In genomic region chr5:24054382-24054781, GRCm38 (mm10) we compare ENCODE assay signal across 21 mouse cellular contexts. TPM values are rescaled to one million over a fixed set of nuclear protein-coding genes. Genes with fewer than 3 reads are reported as not detected.
DNase-seq lines count a peak whose midpoint lies in the region; ATAC-seq and TF ChIP-seq lines count a peak whose summit lies in the region.
"Had no signal": no experiment of that assay in that cellular context is flagged by ENCODE, and none has a peak within 500 bp of the region (broad histone marks: within the 10 kb centered on the region; RNA-seq: fewer than 3 reads in every experiment).

No protein-coding gene starts in this region.

- TF ChIP-seq POLR2A in CH12.LX (IDR thresholded peaks at IDR 0.05; ENCODE audit: low read depth, low read length): no peak

- dilution Hi-C loops in CH12.LX (cut with MboI; ENCODE audit: extremely low pct_ligation_motif_present, extremely low pct_unique_long_range_greater_than_20kb, low sequenced_read_pairs): no loop called here

- peak; percentile 65 for TF ChIP-seq CTCF in layer of hippocampus, adult 2 months (conservative IDR thresholded peaks at IDR 0.05)
- TF ChIP-seq CTCF in CH12.LX (conservative IDR thresholded peaks at IDR 0.05 in 1 of 2, IDR thresholded peaks at IDR 0.05 in 1 of 2; ENCODE audit: low read depth in 2 of 2, low read length in 2 of 2): peak in 1 of 2 experiments; percentile 42; a peak in 2 of 4 replicates

- TF ChIP-seq EP300 in CH12.LX (IDR thresholded peaks at IDR 0.05; ENCODE audit: low read length): no peak

- 80% methylated on average over 3 of the region's 3 CpGs for WGBS in heart, embryonic 13.5 days

- no peak overlapping the region for H3K4me3 ChIP-seq in heart, embryonic 13.5 days
- no peak overlapping the region for H3K4me3 ChIP-seq in layer of hippocampus, adult 2 months
- H3K4me3 ChIP-seq in CH12.LX (replicated peaks in 1 of 3; ENCODE audit: low read depth in 2 of 3, low read length in 2 of 3, poor library complexity in 1 of 3): no peak overlapping the region
- H3K4me3 ChIP-seq: embryonic facial prominence, embryonic 10.5 days; forebrain, embryonic 15.5 days; heart, embryonic 10.5 days; kidney, embryonic 15.5 days; limb, embryonic 12.5 days; liver, embryonic 13.5 days; lung, embryonic 15.5 days had no signal

- no peaks in the 10 kb centered on the region for H3K27me3 ChIP-seq in heart, embryonic 13.5 days (replicated peaks)
- no peaks in the 10 kb centered on the region for H3K27me3 ChIP-seq in CH12.LX (replicated peaks)
- H3K27me3 ChIP-seq: forebrain, embryonic 15.5 days; kidney, embryonic 15.5 days; limb, embryonic 12.5 days; liver, embryonic 13.5 days; lung, embryonic 15.5 days had no signal

- no peak overlapping the region for H3K9ac ChIP-seq in heart, embryonic 13.5 days
- H3K9ac ChIP-seq in CH12.LX (ENCODE audit: insufficient read depth, low read depth): no peak overlapping the region
- H3K9ac ChIP-seq: forebrain, embryonic 15.5 days; kidney, embryonic 15.5 days; limb, embryonic 12.5 days; liver, embryonic 13.5 days; lung, embryonic 15.5 days had no signal

- intact Hi-C loops in left cerebral cortex, postnatal 25 days (cut with DNase I): no loop called here

- H3K36me3 ChIP-seq in heart, embryonic 13.5 days: no peaks in the 10 kb centered on the region
- H3K36me3 ChIP-seq in CH12.LX (replicated peaks in 1 of 2; ENCODE audit: control insufficient read depth in 1 of 2, insufficient read depth in 1 of 2, low read length in 1 of 2): no peaks in the 10 kb centered on the region
- H3K36me3 ChIP-seq: embryonic facial prominence, embryonic 10.5 days; forebrain, embryonic 15.5 days; heart, embryonic 10.5 days; kidney, embryonic 15.5 days; limb, embryonic 12.5 days; liver, embryonic 13.5 days; lung, embryonic 15.5 days had no signal

- H3K27ac ChIP-seq in heart, embryonic 13.5 days (replicated peaks): peak overlapping the region; percentile 92
- H3K27ac ChIP-seq in layer of hippocampus, adult 2 months: no peak overlapping the region
- peak overlapping the region; percentile 95; the same call in 1 of the 2 replicates for H3K27ac ChIP-seq in CH12.LX (ENCODE audit: insufficient read depth, low read depth)
- H3K27ac ChIP-seq: embryonic facial prominence, embryonic 10.5 days; forebrain, embryonic 15.5 days; heart, embryonic 10.5 days; kidney, embryonic 15.5 days; limb, embryonic 12.5 days; liver, embryonic 13.5 days; lung, embryonic 15.5 days had no signal

- no peak for ATAC-seq in heart, embryonic 13.5 days (ENCODE audit: extremely low read depth, insufficient number of reproducible peaks, low FRiP score, low TSS enrichment)
- ATAC-seq: forebrain, embryonic 15.5 days; hindbrain, postnatal 0 days had no signal

- peaks cover 7% of the 10 kb centered on the region for H3K9me3 ChIP-seq in heart, embryonic 13.5 days
- H3K9me3 ChIP-seq in CH12.LX (replicated peaks; ENCODE audit: low read length): peaks cover 16% of the 10 kb centered on the region
- H3K9me3 ChIP-seq: forebrain, embryonic 15.5 days; heart, embryonic 10.5 days; liver, embryonic 13.5 days; lung, embryonic 15.5 days had no signal

- DNase-seq in heart, adult 8-10 months (ENCODE audit: low spot score): no peak
- DNase-seq in layer of hippocampus, adult 2 months (ENCODE audit: low spot score in 2 of 2): no peak
- DNase-seq in layer of hippocampus, postnatal 14 days (ENCODE audit: low spot score in 2 of 2): no peak
- DNase-seq in A20 (ENCODE audit: low read depth, low spot score) (peak; percentile 26), CH12.LX (ENCODE audit: extremely low read depth) (no peak)
- no peak for DNase-seq in left cerebral cortex, postnatal 25 days (ENCODE audit: low spot score in 2 of 2)
- DNase-seq: adrenal gland, postnatal 25 days; cerebellum, adult 9-11 months; gastrocnemius, postnatal 14 days; kidney, adult 11 months; liver, embryonic 13.5 days; thymus, postnatal 14 days had no signal

- no peaks in the 10 kb centered on the region for H3K79me2 ChIP-seq in CH12.LX (replicated peaks; ENCODE audit: control insufficient read depth, extremely low read depth, insufficient read depth, poor library complexity, severe bottlenecking)

- no peak overlapping the region for H3K4me2 ChIP-seq in heart, embryonic 13.5 days
- H3K4me2 ChIP-seq in CH12.LX (ENCODE audit: insufficient read depth, low read depth, poor library complexity, severe bottlenecking): no peak overlapping the region
- H3K4me2 ChIP-seq: forebrain, embryonic 15.5 days; kidney, embryonic 15.5 days; limb, embryonic 12.5 days; liver, embryonic 13.5 days; lung, embryonic 15.5 days; midbrain, embryonic 11.5 days had no signal

- peaks cover 24% of the 10 kb centered on the region for H3K4me1 ChIP-seq in heart, embryonic 13.5 days
- peaks cover 6 to 26% of the 10 kb centered on the region in 2 experiments; a peak in 3 of 4 replicates for H3K4me1 ChIP-seq in CH12.LX (ENCODE audit: control insufficient read depth in 1 of 2, insufficient read depth in 2 of 2)
- H3K4me1 ChIP-seq: embryonic facial prominence, embryonic 10.5 days; limb, embryonic 12.5 days; liver, embryonic 13.5 days had no signal

- TF ChIP-seq RAD21 in CH12.LX (IDR thresholded peaks at IDR 0.05; ENCODE audit: low read depth, low read length): peak; percentile 27

- in situ Hi-C loops in CH12.LX (cut with MboI; ENCODE audit: low pct_ligation_motif_present, low pct_unique_long_range_greater_than_20kb, low sequenced_read_pairs): loop anchor here (25.0 kb wide), 1 partner anchor 642 kb away; no protein-coding TSS in a partner anchor

TF ChIP-seq in CH12.LX, 34 proteins besides CTCF, POLR2A, EP300 and RAD21:
- TF ChIP-seq CHD1 (IDR thresholded peaks at IDR 0.05; ENCODE audit: low read depth, low read length) (no peak), RCOR1 (conservative IDR thresholded peaks at IDR 0.05; ENCODE audit: low read depth, low read length) (no peak), MEF2A (IDR thresholded peaks at IDR 0.05; ENCODE audit: borderline replicate concordance, low read depth, low read length) (no peak), TBP (conservative IDR thresholded peaks at IDR 0.05; ENCODE audit: low read depth, low read length) (no peak), ZNF384 (IDR thresholded peaks at IDR 0.05; ENCODE audit: low read depth, low read length) (peak; percentile 30; the same call in 1 of the 2 replicates), ZC3H11A (IDR thresholded peaks at IDR 0.05; ENCODE audit: low read depth, low read length) (no peak; the same call in 1 of the 2 replicates), ETS1 (conservative IDR thresholded peaks at IDR 0.05; ENCODE audit: low read depth, low read length) (no peak), IRF4 (IDR thresholded peaks at IDR 0.05; ENCODE audit: low read depth, low read length) (no peak), SIN3A (IDR thresholded peaks at IDR 0.05; ENCODE audit: low read length) (no peak), MAFK (IDR thresholded peaks at IDR 0.05; ENCODE audit: insufficient replicate concordance, low read length) (no peak), UBTF (IDR thresholded peaks at IDR 0.05; ENCODE audit: low read depth, low read length) (no peak), USF2 (conservative IDR thresholded peaks at IDR 0.05; ENCODE audit: low read depth, low read length) (no peak), CHD2 (IDR thresholded peaks at IDR 0.05; ENCODE audit: low read length) (no peak), SMC3 (IDR thresholded peaks at IDR 0.05; ENCODE audit: low read depth, low read length) (peak; percentile 18; the same call in 1 of the 2 replicates), MYC (IDR thresholded peaks at IDR 0.05; ENCODE audit: low read depth, low read length) (peak; percentile 67; the same call in 1 of the 2 replicates)

RNA-seq across cellular contexts. Expression of gene Fam126a, which starts 23.9 kb away (rescaled TPM):
- polyA plus RNA-seq in heart, embryonic 13.5 days (2015; fragmentation: Nextera tagmentation; extraction: Ambion mirVana): 32.6 and 33.9 TPM in 2 replicates
- total RNA-seq in heart, adult 8-10 months (2022): 10 to 100 TPM; 35.2 to 41.5 (median 37.2) TPM
- 10 to 100 TPM; 24.8 to 28.4 TPM for total RNA-seq in layer of hippocampus, adult 2 months (2021)
- 10 to 100 TPM; 26.7 to 30.2 TPM for total RNA-seq in layer of hippocampus, postnatal 14 days (2021)
- total RNA-seq in CH12.LX (2012; rRNA removed) (18.2 and 22.6 TPM in 2 replicates), CH12.LX (2014; rRNA removed) (16.5 and 19.6 TPM in 2 replicates)
- 31.6 and 32.6 TPM in 2 replicates for polyA plus RNA-seq in CH12.LX (2012; ENCODE audit: insufficient read length, low read depth)
- 10 to 100 TPM; 16.4 to 17.6 TPM for total RNA-seq in left cerebral cortex, postnatal 25 days (2021)

RNA-seq across cellular contexts. Expression of gene Klhl7, which starts 46.0 kb away (rescaled TPM):
- polyA plus RNA-seq in heart, embryonic 13.5 days (2015; fragmentation: Nextera tagmentation; extraction: Ambion mirVana): 39.5 and 44.3 TPM in 2 replicates
- 10 to 100 TPM; 44.2 to 57.4 (median 49.0) TPM for total RNA-seq in heart, adult 8-10 months (2022)
- total RNA-seq in layer of hippocampus, adult 2 months (2021): 10 to 100 TPM; 93.4 to 96.9 TPM
- total RNA-seq in layer of hippocampus, postnatal 14 days (2021): 100 to 1,000 TPM; 101 to 113 TPM
- total RNA-seq in CH12.LX (2012; rRNA removed) (20.0 and 20.4 TPM in 2 replicates), CH12.LX (2014; rRNA removed) (71.4 and 72.1 TPM in 2 replicates)
- 23.2 and 26.5 TPM in 2 replicates for polyA plus RNA-seq in CH12.LX (2012; ENCODE audit: insufficient read length, low read depth)
- 10 to 100 TPM; 89.5 to 98.3 TPM for total RNA-seq in left cerebral cortex, postnatal 25 days (2021)
